ENCODE assay signal across 8 mouse cellular contexts in the genomic region with DNA sequence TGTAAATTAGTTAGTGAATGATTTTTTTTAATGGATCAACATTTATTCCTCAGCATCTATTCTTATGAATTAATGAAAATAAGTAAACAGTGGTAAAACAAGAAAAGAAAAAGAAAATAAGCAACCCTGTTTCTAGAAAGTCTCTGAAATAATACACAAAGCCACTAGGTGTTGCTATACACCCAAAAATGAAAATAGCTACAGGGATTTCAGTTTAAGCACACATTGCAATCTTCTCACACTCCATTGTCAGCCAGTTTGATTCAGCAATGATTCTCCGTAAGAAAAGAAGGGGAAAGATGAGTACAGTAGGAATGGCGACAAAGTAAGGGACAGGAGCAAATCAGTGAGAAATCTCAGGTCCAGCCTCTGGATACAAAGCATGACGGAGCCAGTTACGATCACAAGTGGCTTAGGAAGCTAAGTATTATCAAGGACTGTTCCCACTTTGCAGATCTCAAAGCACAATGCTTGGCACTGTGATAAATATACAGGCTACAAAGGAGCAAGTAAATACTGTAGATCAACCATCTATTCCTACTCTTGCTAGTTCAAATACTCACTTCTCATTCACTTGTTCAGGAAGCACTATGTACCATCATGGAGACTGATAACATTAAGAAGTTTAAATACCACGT.
A peak's percentile ranks its signal among the peaks of the same experiment; 100 is the strongest.
DNase-seq lines count a peak whose midpoint lies in the region; ATAC-seq and TF ChIP-seq lines count a peak whose summit lies in the region.

No protein-coding gene starts in this region.

- TF ChIP-seq CTCF in lung, adult 2 months (IDR thresholded peaks at IDR 0.05; ENCODE audit: insufficient read depth, low read length), result peak; percentile 13; the same call in 1 of the 2 replicates

- H3K9ac ChIP-seq in forebrain, embryonic 12.5 days, result no peak overlapping the region
- no peak overlapping the region for H3K9ac ChIP-seq in forebrain, embryonic 11.5 days (ENCODE audit: low read length)

- DNase-seq in forebrain, embryonic 11.5 days (ENCODE audit: low spot score), result no peak
- DNase-seq in lung, adult 2 months, result no peak
- no peak for DNase-seq in lung, postnatal 4 days
- DNase-seq in embryo, embryonic 11.5 days (ENCODE audit: low read depth, low spot score), result peak; percentile 11
- peak; percentile 27 for DNase-seq in mesoderm, embryonic 11.5 days (ENCODE audit: low read depth, low spot score)
- DNase-seq in adrenal gland, postnatal 14 days, result no peak
- DNase-seq in testis, postnatal 14 days (ENCODE audit: low spot score), result no peak

- H3K9me3 ChIP-seq in forebrain, embryonic 12.5 days, result no peaks in the 10 kb centered on the region
- no peaks in the 10 kb centered on the region for H3K9me3 ChIP-seq in forebrain, embryonic 11.5 days (ENCODE audit: control insufficient read depth, low read length)

- ATAC-seq in forebrain, embryonic 12.5 days (ENCODE audit: low FRiP score), result 0 out of 2 replicates have a peak, but pooled peaks have one; percentile 14
- ATAC-seq in forebrain, embryonic 11.5 days (replicated peaks; ENCODE audit: low FRiP score), result no peak

- no peak overlapping the region for H3K4me3 ChIP-seq in forebrain, embryonic 12.5 days (replicated peaks)
- H3K4me3 ChIP-seq in forebrain, embryonic 11.5 days (ENCODE audit: low read depth, low read length), result no peak overlapping the region
- no peak overlapping the region for H3K4me3 ChIP-seq in lung, adult 2 months (replicated peaks; ENCODE audit: extremely low read depth, low read depth, low read length)

- no peaks in the 10 kb centered on the region for H3K27me3 ChIP-seq in forebrain, embryonic 12.5 days
- no peaks in the 10 kb centered on the region for H3K27me3 ChIP-seq in forebrain, embryonic 11.5 days (ENCODE audit: control insufficient read depth, insufficient read depth, low read length)

- WGBS in forebrain, embryonic 12.5 days, result 77% methylated on average over 5 of the region's 5 CpGs
- 82% methylated on average over 5 of the region's 5 CpGs for WGBS in forebrain, embryonic 11.5 days
- 51% methylated on average over 5 of the region's 5 CpGs for WGBS in lung, adult 2 months

- H3K36me3 ChIP-seq in forebrain, embryonic 12.5 days (replicated peaks), result no peaks in the 10 kb centered on the region
- H3K36me3 ChIP-seq in forebrain, embryonic 11.5 days (ENCODE audit: control insufficient read depth, insufficient read depth, low read length), result no peaks in the 10 kb centered on the region

- no peak overlapping the region for H3K27ac ChIP-seq in forebrain, embryonic 12.5 days
- no peak overlapping the region for H3K27ac ChIP-seq in forebrain, embryonic 11.5 days (ENCODE audit: low read depth, low read length)

- no peaks in the 10 kb centered on the region for H3K4me1 ChIP-seq in forebrain, embryonic 12.5 days
- no peaks in the 10 kb centered on the region for H3K4me1 ChIP-seq in forebrain, embryonic 11.5 days (replicated peaks; ENCODE audit: control insufficient read depth, insufficient read depth, low read length)
- no peaks in the 10 kb centered on the region; the same call in 1 of the 2 replicates for H3K4me1 ChIP-seq in lung, adult 2 months (ENCODE audit: control insufficient read depth, insufficient read depth, low read length)

- no peak overlapping the region for H3K4me2 ChIP-seq in forebrain, embryonic 12.5 days
- H3K4me2 ChIP-seq in forebrain, embryonic 11.5 days (ENCODE audit: low read depth, low read length, severe bottlenecking), result no peak overlapping the region

- no peak for TF ChIP-seq POLR2A in lung, adult 2 months (IDR thresholded peaks at IDR 0.05; ENCODE audit: borderline replicate concordance, extremely low read depth, low read depth, low read length)

Comparison
In these comparisons a context has a peak if more than half of its experiments do, and no peak if none do; other contexts are left out.
1. DNase-seq: peak in embryo, embryonic 11.5 days (single experiment) and mesoderm, embryonic 11.5 days (single experiment); none in forebrain, embryonic 11.5 days (single experiment), lung, adult 2 months (single experiment), lung, postnatal 4 days (0 of 2), adrenal gland, postnatal 14 days (single experiment) and testis, postnatal 14 days (single experiment).